Mouse (Mus musculus): Measurements from ENCODE around the gene Col27a1. TPM values are rescaled to one million over a fixed set of nuclear protein-coding genes. Genes with fewer than 3 reads are reported as not detected.

The Col27a1 gene
- polyA plus RNA-seq, 1 experiment from 2014 or later, result 2.8 TPM

DNA sequence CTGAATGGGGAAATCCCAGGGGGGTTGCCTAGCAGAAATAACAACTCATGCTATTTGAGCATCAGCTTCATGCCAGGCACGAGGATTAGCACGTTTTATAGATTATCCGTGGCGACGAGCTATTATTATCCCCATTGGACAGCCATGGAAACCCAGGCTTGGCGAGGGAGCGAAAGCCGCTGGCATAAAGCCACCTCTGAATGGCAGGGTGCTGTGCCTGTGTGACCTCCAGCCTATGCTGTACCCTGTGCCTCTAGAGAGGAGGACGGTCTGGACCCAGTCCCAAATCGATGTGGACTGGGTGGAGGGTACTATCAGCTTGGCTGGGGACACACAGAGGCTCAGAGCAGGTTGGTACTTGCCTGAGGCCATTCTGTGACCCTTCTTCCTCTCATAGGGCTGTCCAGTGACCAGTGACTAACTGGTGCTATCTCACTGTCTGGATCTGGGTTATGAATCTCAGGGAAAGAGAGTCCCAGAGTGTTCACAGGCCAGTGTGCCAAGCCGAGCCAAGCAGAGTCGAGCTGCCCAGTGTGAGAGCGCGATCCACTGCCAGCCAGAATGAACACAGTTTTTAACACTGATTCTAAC, 16.3 kb downstream of the Col27a1 start:
- Histone ChIP-seq H3K36me3 (replicated peaks) (peaks cover 8% of the 10 kb centered on the region), H3K9me3 (no peaks in the 10 kb centered on the region), H3K27me3 (ENCODE audit: poor library complexity, severe bottlenecking) (no peaks in the 10 kb centered on the region), H3K4me3 (no peak overlapping the region), H3K4me1 (peaks cover 38% of the 10 kb centered on the region), H3K27ac (peak overlapping the region; percentile 44)
- WGBS, result 84% methylated on average over 14 of the region's 14 CpGs
- DNase-seq (ENCODE audit: extremely low spot score, low spot score), result no peak

DNA sequence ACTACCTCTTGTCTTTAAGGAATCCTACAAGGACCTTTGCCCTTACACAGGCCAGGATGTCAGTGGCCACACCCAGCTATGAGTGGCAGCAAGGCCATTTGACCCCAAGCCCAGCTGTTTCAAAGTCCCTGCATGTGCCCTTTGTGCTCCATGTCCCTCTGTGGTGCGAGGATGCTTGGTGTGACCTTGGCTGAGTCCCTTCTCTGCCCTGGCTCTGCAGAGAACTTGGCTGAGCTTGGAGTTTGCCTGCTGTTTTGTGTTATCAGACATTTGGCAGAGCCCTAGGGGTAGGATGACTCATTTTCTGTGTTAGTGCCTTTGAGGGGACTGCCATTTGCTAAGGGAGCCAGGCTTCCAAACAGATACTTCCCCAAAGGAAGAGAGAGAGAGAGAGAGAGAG, 17.3 kb downstream of the Col27a1 start:
- no peak overlapping the region for H3K4me3 ChIP-seq
- no peak for DNase-seq (ENCODE audit: extremely low spot score, low spot score)
- 73% methylated on average over 1 of the region's 1 CpGs for WGBS
- no peaks in the 10 kb centered on the region for H3K27me3 ChIP-seq (ENCODE audit: poor library complexity, severe bottlenecking)
- H3K9me3 ChIP-seq, result no peaks in the 10 kb centered on the region
- H3K36me3 ChIP-seq (replicated peaks), result no peaks in the 10 kb centered on the region
- no peak overlapping the region for H3K27ac ChIP-seq
- peaks cover 41% of the 10 kb centered on the region for H3K4me1 ChIP-seq

DNA sequence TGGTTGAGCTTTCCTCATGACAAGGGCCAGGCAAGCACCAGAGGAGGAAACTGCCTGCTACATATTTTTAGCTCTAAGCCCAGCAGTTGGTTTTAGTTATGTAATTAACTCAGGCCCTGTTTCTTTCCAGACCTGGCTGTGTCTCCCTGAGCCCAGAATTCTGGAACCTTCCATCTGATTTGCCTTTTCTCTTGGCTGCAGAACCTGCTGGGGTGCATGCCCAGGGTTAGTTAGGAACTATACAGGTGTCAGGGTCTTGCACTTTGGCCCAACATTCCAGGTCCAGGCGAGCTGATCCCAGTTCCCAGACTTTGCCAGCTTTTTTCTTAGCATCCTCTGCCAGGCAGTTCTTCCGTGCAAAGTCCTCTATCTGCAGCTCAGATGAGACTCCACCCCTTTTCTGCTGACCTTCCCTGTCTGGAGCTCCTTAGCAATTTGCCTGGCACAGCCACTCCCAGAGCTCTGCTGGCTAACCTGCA, 18.8 kb downstream of the Col27a1 start:
- peaks cover 44% of the 10 kb centered on the region for H3K4me1 ChIP-seq
- no peaks in the 10 kb centered on the region for H3K36me3 ChIP-seq (replicated peaks)
- no peak overlapping the region for H3K27ac ChIP-seq
- H3K4me3 ChIP-seq, result no peak overlapping the region
- H3K27me3 ChIP-seq (ENCODE audit: poor library complexity, severe bottlenecking), result no peaks in the 10 kb centered on the region
- no peaks in the 10 kb centered on the region for H3K9me3 ChIP-seq
- no peak for DNase-seq (ENCODE audit: extremely low spot score, low spot score)
- WGBS, result 59% methylated on average over 2 of the region's 2 CpGs

DNA sequence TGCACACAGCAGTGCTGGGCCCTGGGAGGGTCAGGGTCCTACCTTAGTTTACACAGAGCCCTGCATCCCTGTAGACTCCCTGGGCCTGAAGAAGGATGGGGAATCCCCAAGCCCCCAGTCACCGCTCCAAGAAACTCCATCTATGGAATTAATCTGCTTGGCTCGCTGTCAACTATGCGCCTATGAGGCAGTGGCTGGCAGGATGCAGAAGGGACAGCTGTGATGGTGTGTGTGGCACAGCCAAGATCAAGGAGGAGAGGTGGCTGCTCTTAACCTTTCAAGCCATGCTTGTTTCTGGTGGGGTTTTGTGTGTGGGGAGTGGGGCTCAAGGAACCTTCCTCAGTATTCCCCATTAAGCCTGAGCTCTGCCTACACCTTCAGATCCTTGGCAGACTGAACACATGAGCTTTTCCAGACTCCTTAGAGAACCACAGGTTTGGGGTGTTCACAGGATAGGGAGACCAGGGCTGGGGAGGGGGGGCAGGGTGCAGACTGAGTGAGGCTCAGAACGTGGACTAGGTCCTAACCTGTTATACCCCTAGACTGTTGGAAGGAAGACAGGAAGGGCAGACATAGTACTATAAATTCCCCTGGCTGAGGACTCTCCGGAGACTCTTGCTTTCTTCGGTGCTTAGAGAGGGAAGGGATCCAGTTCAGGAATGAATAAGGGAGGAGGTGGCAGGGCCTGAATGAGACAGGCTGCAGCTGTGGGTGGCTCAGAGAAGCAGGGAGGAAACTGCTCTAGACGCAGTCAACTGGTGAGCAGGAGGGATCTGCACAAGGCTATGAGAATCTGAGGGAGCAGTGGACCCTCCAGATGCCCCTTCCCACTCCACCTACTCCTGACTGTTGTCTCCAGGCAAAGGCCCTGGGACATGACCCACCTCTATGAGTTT, 20.0 kb downstream of the Col27a1 start:
- 87% methylated on average over 7 of the region's 7 CpGs for WGBS
- no peaks in the 10 kb centered on the region for H3K9me3 ChIP-seq
- no peak overlapping the region for H3K27ac ChIP-seq

DNA sequence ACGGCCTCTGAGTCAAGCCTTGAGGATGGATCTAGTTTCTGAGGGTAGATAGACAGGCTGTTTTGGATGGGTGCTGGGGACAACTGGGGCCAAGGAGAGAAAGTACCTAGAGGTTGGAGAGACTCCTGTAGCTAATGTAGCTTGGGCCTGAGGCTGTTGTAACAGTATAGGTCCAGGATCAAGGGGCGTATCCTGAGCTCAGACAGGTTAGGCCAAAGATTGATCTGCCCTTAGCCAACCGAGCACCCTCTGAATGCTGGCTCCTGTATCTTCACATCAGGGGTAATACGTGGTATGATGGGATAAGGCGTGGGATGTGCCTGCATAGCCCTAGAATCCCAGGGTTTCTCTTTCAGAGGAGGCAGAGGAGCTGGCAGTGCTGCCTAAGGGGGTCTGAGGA, 21.0 kb downstream of the Col27a1 start:
- Histone ChIP-seq H3K27ac (no peak overlapping the region), H3K9me3 (no peaks in the 10 kb centered on the region), H3K27me3 (ENCODE audit: poor library complexity, severe bottlenecking) (no peaks in the 10 kb centered on the region), H3K4me3 (no peak overlapping the region), H3K36me3 (replicated peaks) (no peaks in the 10 kb centered on the region), H3K4me1 (peaks cover 39% of the 10 kb centered on the region)
- no peak for DNase-seq (ENCODE audit: extremely low spot score, low spot score)
- 90% methylated on average over 5 of the region's 5 CpGs for WGBS

More for the DNA sequence above, 20.0 kb downstream of the Col27a1 start:
- H3K4me3 ChIP-seq, result no peak overlapping the region
- peaks cover 49% of the 10 kb centered on the region for H3K4me1 ChIP-seq
- H3K36me3 ChIP-seq (replicated peaks), result no peaks in the 10 kb centered on the region
- DNase-seq (ENCODE audit: extremely low spot score, low spot score), result no peak
- H3K27me3 ChIP-seq (ENCODE audit: poor library complexity, severe bottlenecking), result no peaks in the 10 kb centered on the region

DNA sequence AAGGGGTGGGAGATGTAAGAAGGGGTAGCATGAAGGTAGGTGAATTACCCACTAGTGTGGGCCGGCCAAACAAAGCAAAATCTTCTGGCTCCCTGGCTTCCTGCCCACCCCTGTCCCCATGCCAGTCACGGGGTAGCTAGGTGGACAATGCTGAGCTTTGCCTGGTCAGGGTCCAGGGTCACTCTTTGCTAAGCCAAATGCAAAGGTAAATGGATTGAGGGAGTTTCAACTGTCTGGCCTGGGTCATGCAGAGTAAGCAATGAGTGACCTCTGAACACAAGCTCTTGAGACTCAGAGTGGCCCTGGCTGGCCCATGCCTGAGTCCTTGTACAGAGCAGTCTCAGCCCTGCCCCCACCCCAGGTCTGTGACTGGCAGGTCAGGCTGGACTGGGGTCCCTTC, 22.4 kb downstream of the Col27a1 start:
- H3K27ac ChIP-seq, result no peak overlapping the region
- WGBS, result 82% methylated on average over 2 of the region's 2 CpGs

DNA sequence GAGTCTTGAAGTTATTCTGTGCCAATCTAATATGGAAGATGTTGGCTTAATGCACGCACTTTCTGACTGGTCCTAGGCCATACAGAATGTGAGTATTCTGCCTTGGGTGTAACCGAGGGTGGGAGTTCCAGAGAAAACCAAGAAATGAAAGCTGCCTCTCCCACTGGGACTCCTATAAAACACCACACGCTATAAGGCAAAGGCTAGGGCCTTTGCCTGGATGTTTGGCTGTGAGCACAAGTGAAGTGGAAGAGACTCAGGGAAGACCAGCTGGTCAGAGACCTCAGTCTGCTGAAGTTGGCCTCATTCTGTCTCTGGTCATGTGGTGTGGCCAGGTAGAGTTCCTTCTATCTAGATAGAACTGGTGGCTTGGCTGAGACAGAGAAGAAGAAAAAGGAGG, 23.4 kb downstream of the Col27a1 start:
- no peak overlapping the region for H3K4me3 ChIP-seq
- 89% methylated on average over 3 of the region's 3 CpGs for WGBS
- no peak overlapping the region for H3K27ac ChIP-seq
- H3K27me3 ChIP-seq (ENCODE audit: poor library complexity, severe bottlenecking), result no peaks in the 10 kb centered on the region
- H3K4me1 ChIP-seq, result peaks cover 22% of the 10 kb centered on the region
- peaks cover 11% of the 10 kb centered on the region for H3K36me3 ChIP-seq (replicated peaks)
- no peak for DNase-seq (ENCODE audit: extremely low spot score, low spot score)
- no peaks in the 10 kb centered on the region for H3K9me3 ChIP-seq

More for the DNA sequence above, 22.4 kb downstream of the Col27a1 start:
- no peak overlapping the region for H3K4me3 ChIP-seq
- H3K9me3 ChIP-seq, result no peaks in the 10 kb centered on the region
- H3K4me1 ChIP-seq, result peaks cover 26% of the 10 kb centered on the region
- no peaks in the 10 kb centered on the region for H3K27me3 ChIP-seq (ENCODE audit: poor library complexity, severe bottlenecking)
- H3K36me3 ChIP-seq (replicated peaks), result peaks cover 6% of the 10 kb centered on the region; the same call in 1 of the 2 replicates
- DNase-seq (ENCODE audit: extremely low spot score, low spot score), result no peak

DNA sequence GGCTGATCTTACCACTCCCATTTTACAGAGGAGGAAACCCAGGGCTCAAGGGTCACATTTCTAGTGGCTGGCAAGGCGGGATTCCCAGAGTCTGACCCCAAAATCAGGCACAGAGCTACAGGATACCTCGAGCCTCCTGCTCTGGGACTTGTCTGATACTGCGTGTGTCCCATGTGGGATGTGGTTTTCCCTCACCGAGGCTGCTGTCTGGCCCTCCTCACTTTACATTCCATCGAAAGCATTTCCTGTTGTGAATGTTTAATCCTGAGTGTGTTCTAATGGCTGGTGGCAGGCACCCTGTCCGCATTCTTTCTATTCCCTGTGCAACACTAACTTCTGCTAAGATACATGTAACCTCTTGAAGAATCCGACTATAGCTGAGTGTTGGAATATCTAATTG, 24.3 kb downstream of the Col27a1 start:
- peaks cover 17% of the 10 kb centered on the region for H3K4me1 ChIP-seq
- H3K36me3 ChIP-seq (replicated peaks), result peaks cover 11% of the 10 kb centered on the region
- no peaks in the 10 kb centered on the region for H3K27me3 ChIP-seq (ENCODE audit: poor library complexity, severe bottlenecking)
- no peaks in the 10 kb centered on the region for H3K9me3 ChIP-seq
- no peak overlapping the region for H3K27ac ChIP-seq
- no peak overlapping the region for H3K4me3 ChIP-seq
- no peak for DNase-seq (ENCODE audit: extremely low spot score, low spot score)
- 69% methylated on average over 7 of the region's 7 CpGs for WGBS

DNA sequence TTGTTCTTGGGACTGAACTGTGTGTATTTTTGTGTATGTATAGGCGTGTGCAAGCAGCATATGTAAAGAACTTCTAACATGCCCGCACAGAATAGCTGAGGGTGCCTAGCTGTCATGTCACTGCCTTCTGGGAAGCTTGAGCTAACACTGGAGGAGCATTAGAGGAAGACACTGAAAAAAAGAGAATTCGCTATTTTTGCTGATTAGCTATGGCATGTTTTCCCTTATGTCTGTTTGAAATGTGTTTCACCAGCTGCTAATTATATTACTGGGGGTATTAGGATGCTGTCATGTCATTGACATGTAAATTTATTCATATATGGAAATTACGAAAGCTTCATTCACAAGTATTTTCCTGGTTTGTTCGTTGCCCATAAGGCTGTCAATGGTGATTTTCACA, 24.9 kb downstream of the Col27a1 start:
- Histone ChIP-seq H3K4me3 (no peak overlapping the region), H3K4me1 (peaks cover 17% of the 10 kb centered on the region), H3K9me3 (no peaks in the 10 kb centered on the region), H3K27ac (no peak overlapping the region), H3K27me3 (ENCODE audit: poor library complexity, severe bottlenecking) (no peaks in the 10 kb centered on the region), H3K36me3 (replicated peaks) (peaks cover 11% of the 10 kb centered on the region)
- no peak for DNase-seq (ENCODE audit: extremely low spot score, low spot score)
- WGBS, result 90% methylated on average over 5 of the region's 5 CpGs

DNA sequence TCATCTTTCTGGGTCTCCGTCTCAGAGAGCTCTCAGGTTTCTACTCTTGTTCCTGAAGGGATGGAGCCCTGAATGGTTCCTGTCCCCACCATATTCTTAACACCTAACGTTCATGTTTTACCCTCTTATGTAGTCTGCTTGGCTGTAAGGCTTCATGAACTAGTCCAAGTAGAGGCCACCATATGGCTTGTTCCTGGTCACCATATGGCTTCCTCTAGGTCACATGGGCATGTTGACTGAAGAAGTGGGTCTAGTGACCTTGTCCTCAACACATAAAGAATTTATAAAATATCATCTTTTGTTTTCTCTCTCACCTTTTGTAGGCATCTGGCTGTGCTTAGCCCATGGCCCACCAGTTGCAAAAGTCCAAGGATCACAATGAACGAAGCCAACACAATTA, 27.2 kb downstream of the Col27a1 start:
- peaks cover 19% of the 10 kb centered on the region for H3K36me3 ChIP-seq (replicated peaks)
- H3K4me1 ChIP-seq, result peaks cover 16% of the 10 kb centered on the region
- 95% methylated on average over 3 of the region's 3 CpGs for WGBS
- H3K27ac ChIP-seq, result no peak overlapping the region
- no peaks in the 10 kb centered on the region for H3K9me3 ChIP-seq
- no peak for DNase-seq (ENCODE audit: extremely low spot score, low spot score)
- H3K27me3 ChIP-seq (ENCODE audit: poor library complexity, severe bottlenecking), result no peaks in the 10 kb centered on the region
- H3K4me3 ChIP-seq, result no peak overlapping the region

DNA sequence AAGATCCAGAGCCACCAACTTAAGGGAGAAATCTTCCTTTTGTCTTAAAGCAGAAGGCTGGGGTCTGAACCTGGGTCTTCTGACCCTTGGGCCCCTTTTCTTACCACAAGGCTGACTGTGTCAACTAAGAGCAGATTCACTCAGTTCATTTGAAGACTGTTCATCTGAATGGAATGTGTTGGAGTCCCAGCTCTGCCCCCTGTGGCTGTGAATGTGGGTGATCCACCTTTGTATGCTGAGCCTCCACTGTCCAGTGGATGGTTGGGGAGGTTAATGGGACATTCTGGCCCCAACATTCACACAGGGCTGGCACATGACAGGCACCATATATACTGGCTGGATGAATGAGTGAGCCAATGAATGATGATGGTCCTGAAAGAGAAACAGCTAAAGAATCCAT, 34.2 kb downstream of the Col27a1 start:
- H3K27ac ChIP-seq, result no peak overlapping the region
- peaks cover 8% of the 10 kb centered on the region for H3K36me3 ChIP-seq (replicated peaks)
- DNase-seq (ENCODE audit: extremely low spot score, low spot score), result no peak
- H3K27me3 ChIP-seq (ENCODE audit: poor library complexity, severe bottlenecking), result no peaks in the 10 kb centered on the region
- no peaks in the 10 kb centered on the region for H3K9me3 ChIP-seq
- no peaks in the 10 kb centered on the region for H3K4me1 ChIP-seq
- H3K4me3 ChIP-seq, result no peak overlapping the region

DNA sequence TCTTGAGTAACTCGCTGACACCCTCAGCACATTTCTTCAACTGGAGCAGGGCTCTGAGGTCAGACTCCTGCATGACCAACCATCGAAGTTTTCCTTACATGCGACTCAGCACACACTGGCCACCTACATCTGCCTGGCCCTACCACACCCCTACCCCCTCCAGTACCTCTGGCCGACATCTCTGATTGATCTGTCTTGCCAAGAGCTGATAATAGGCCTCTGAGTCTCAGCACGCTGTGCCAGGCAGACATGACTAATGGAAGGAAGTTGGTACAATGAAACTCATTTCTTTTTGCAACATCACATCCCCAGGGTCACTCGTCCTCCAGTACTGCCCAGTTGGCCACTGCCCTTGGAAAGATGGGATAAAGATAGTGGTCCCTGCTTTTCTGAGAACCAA, 35.1 kb downstream of the Col27a1 start:
- Histone ChIP-seq H3K36me3 (replicated peaks) (peaks cover 8% of the 10 kb centered on the region), H3K9me3 (no peaks in the 10 kb centered on the region), H3K4me1 (no peaks in the 10 kb centered on the region), H3K27me3 (ENCODE audit: poor library complexity, severe bottlenecking) (no peaks in the 10 kb centered on the region), H3K4me3 (no peak overlapping the region), H3K27ac (no peak overlapping the region)
- 89% methylated on average over 6 of the region's 6 CpGs for WGBS
- DNase-seq (ENCODE audit: extremely low spot score, low spot score), result no peak

DNA sequence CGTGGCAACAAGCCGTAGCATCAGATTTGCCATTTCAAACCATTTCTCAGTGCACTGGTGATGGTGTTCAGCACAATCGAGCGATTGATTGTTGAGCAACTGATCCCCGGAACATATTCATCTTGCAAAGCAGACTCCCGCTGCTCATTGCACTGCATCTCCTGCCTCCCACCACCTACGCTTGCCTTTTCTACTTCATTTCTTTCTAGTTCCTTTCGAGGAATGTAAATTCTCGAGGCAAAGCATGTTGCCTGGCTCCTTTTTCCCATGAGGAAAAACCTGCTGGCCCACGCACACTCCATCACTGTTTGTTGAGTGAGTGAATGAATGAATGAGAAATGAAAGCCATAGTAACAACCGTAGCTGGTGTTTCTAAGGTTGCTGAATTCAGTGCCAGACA, 38.0 kb downstream of the Col27a1 start:
- Histone ChIP-seq H3K27ac (no peak overlapping the region), H3K4me1 (no peaks in the 10 kb centered on the region), H3K36me3 (replicated peaks) (0 out of 2 replicates have a peak, but pooled peaks cover 5% of the 10 kb centered on the region), H3K9me3 (no peaks in the 10 kb centered on the region), H3K4me3 (no peak overlapping the region), H3K27me3 (ENCODE audit: poor library complexity, severe bottlenecking) (no peaks in the 10 kb centered on the region)
- WGBS, result 90% methylated on average over 11 of the region's 11 CpGs
- no peak for DNase-seq (ENCODE audit: extremely low spot score, low spot score)

All from forebrain, embryonic 10.5 days (tissue).